Mouse (Mus musculus) C2C12 (cell line): ENCODE measurements around the gene Nol3. TPM values are rescaled to one million over a fixed set of nuclear protein-coding genes. Genes with fewer than 3 reads are reported as not detected.

Experiments used
- H3K27me3 ChIP-seq: one replicate; pipeline ENCODE4 v1.6.1; 2011; ENCODE audit not compliant: control insufficient read depth, insufficient read depth, insufficient read length
- H3K36me3 ChIP-seq: one replicate; pipeline ENCODE4 v1.6.1; 2011; ENCODE audit not compliant: control insufficient read depth, insufficient read depth
- H3K4me3 ChIP-seq: one replicate; pipeline ENCODE4 v1.5.1; 2011; ENCODE audit warnings: mild to moderate bottlenecking, control low read depth; ENCODE audit not compliant: poor library complexity, insufficient read depth, severe bottlenecking
- H3K79me2 ChIP-seq: one replicate; pipeline ENCODE4 v1.6.1; 2011; ENCODE audit not compliant: control insufficient read depth, insufficient read depth
- H3K79me3 ChIP-seq: one replicate; pipeline ENCODE4 v1.6.1; 2011; ENCODE audit warnings: low read depth, control low read depth
- H3ac ChIP-seq: one replicate; pipeline ENCODE3; 2011; ENCODE audit warnings: low read depth; ENCODE audit not compliant: control insufficient read depth, insufficient read length
- CEBPB ChIP-seq: IDR thresholded peaks from one replicate; pipeline ENCODE4 v1.6.1; 2011; ENCODE audit warnings: low read depth, mild to moderate bottlenecking, control low read depth, moderate library complexity
- CTCF ChIP-seq: IDR thresholded peaks from one replicate; pipeline ENCODE4 v1.5.1; 2011; ENCODE audit not compliant: control insufficient read depth, insufficient read depth, insufficient read length
- FOSL1 ChIP-seq: IDR thresholded peaks from one replicate; pipeline ENCODE4 v1.8.0; 2011; ENCODE audit warnings: mild to moderate bottlenecking, low read length; ENCODE audit not compliant: poor library complexity, insufficient read depth, severe bottlenecking
- MAX ChIP-seq: IDR thresholded peaks from one replicate; pipeline ENCODE4 v1.6.1; 2011; ENCODE audit warnings: mild to moderate bottlenecking, control low read depth
- MYOD1 ChIP-seq: IDR thresholded peaks from one replicate; pipeline ENCODE4 v1.6.1; 2011; ENCODE audit warnings: low read depth; ENCODE audit not compliant: control insufficient read depth, insufficient read length
- MYOG ChIP-seq: IDR thresholded peaks from one replicate; pipeline ENCODE4 v1.6.1; 2011; ENCODE audit not compliant: control insufficient read depth, insufficient read length; ENCODE audit errors: extremely low read depth
- USF1 ChIP-seq: IDR thresholded peaks from one replicate; pipeline ENCODE4 v1.6.1; 2011; ENCODE audit warnings: low read depth, mild to moderate bottlenecking, control low read depth, moderate library complexity
- polyA plus RNA-seq: library from polyadenylated mRNA; unstranded; fragments of >200 nt; fragmentation: generic; extraction: Trizol; gene quantifications from one replicate; pipeline ENCODE4 v1.2.1, GENCODE M21; 2012; ENCODE audit warnings: missing spikeins

Gene Nol3
- polyA plus RNA-seq, 1 experiment = 9.8 TPM

DNA sequence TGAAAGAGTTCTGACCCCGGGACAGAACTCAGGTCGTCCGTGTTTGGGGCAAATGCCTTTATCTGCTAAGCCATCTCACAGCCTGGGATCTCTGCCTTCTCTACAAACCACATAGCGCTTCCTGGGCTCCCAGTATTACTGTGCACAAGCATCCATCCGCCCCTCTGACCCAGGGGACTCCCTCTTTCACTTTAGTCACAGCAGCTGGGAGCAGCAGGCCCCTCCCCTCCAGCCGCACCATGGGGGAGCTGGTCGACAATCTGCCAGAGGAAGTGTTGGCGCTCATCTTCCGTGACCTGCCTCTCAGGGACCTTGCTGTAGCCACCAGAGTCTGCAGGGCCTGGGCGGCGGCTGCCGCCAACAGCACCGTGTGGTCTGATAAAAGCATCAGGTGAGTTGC lies 9.2 kb upstream of the Nol3 start:
- no peaks in the 10 kb centered on the region for H3K27me3 ChIP-seq
- peaks cover 3% of the 10 kb centered on the region for H3K36me3 ChIP-seq
- H3ac ChIP-seq = no peak overlapping the region
- peaks cover 16% of the 10 kb centered on the region for H3K79me2 ChIP-seq
- H3K79me3 ChIP-seq = peaks cover 3% of the 10 kb centered on the region
- TF ChIP-seq MYOG (no peak), MAX (no peak), MYOD1 (no peak), FOSL1 (no peak)
- no peak overlapping the region for H3K4me3 ChIP-seq

DNA sequence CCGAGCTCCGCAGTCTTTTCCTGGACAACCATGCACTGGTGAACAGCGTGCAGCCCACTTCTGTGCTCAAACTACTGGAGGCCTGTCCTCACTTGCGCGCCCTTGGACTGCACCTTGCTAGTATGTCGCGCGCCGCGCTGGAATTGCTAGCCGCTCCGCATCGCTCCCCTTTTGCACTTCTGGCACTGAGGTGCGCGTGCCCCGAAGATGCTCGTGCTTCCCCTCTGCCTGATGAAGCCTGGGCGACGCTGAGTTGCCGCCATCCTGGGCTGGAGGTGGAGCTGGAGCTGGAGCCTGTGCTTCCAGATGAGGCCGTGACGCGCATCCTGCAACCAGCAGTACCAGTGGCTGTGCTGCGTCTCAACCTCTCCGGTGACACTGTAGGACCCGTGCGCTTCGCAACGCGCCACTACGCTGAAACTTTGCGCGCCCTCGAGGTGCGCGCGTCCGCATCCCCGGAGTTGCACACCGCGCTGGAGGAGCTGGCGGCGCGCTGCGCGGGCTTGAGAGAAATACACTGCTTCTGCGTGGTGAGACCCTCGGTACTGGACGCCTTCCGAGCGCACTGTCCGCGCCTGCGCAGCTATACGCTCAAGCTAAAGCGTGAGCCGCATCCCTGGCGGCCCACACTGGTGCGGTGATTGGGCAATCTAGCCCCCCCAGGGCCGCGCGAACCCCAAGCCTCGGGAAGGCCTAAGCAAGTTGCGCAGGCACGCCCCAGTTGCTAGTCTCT lies 7.4 kb upstream of the Nol3 start:
- Histone ChIP-seq H3ac (no peak overlapping the region), H3K79me3 (no peaks in the 10 kb centered on the region), H3K4me3 (no peak overlapping the region), H3K27me3 (no peaks in the 10 kb centered on the region), H3K36me3 (peaks cover 3% of the 10 kb centered on the region), H3K79me2 (peaks cover 8% of the 10 kb centered on the region)
- TF ChIP-seq CEBPB (no peak), CTCF (no peak), MAX (no peak), MYOD1 (no peak), MYOG (no peak), USF1 (no peak), FOSL1 (no peak)

DNA sequence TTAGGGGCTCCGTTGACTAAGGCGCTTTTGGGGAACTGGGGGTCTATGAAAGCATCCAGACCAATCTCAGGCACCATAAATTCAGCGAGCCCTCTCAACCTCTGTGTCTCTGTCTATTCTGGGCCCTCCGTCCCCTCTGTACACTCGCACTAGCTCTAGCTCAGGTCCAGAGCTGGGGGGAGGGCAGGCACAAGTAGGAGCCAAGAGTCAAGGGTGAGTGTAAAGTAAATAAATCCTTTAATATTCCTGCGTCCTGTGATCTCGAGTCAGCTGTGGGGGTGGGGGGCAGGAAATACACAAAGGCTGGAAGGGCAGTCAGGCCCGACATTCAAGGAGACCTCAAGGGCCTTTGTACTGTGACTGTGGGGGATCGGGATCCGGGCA lies 6.9 kb upstream of the Nol3 start:
- Histone ChIP-seq H3K27me3 (no peaks in the 10 kb centered on the region), H3K36me3 (peaks cover 3% of the 10 kb centered on the region), H3K4me3 (no peak overlapping the region), H3ac (no peak overlapping the region), H3K79me3 (no peaks in the 10 kb centered on the region), H3K79me2 (peaks cover 3% of the 10 kb centered on the region)
- TF ChIP-seq MYOG (no peak), USF1 (no peak), CEBPB (no peak), CTCF (no peak), MYOD1 (no peak), MAX (no peak), FOSL1 (no peak)

DNA sequence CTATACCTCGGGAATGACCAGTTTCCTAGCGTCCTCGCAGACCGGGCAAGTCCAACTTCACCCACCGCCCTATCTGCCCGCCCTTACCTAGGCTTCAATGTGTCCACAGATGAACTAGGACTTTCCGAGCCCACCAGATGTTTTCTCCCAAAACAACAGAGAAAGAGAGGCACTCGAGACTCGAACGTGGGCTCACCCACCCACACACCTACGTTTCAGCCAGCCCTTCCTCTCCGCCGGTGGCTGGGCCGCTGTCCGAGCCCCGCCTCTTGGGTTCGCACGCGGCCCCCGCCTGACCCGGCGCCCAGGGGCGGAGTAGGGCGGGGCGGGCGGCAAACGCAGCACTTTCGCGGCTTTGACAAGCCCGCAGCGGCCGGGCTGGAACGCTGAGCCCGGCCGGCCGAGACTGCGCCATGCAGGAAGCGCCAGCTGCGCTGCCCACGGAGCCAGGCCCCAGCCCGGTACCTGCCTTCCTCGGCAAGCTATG lies 6.4 kb upstream of the Nol3 start, which contains the start of gene Hsf4:
Gene Hsf4, plus strand, starts transcription at position 341 of the 487 bp plus-strand sequence.
- TF ChIP-seq FOSL1 = no peak
- no peak for TF ChIP-seq MYOD1
- no peak for TF ChIP-seq MAX
- TF ChIP-seq CEBPB = no peak
- TF ChIP-seq CTCF = no peak
- no peak for TF ChIP-seq USF1
- TF ChIP-seq MYOG = no peak
- Histone ChIP-seq H3K4me3 (peak within 1 kb of the TSS; percentile 18), H3ac (peak within 1 kb of the TSS; percentile 76), H3K36me3 (peaks cover 3% of the 10 kb centered on the region), H3K79me2 (no peaks in the 10 kb centered on the region), H3K27me3 (no peaks in the 10 kb centered on the region), H3K79me3 (no peaks in the 10 kb centered on the region)

DNA sequence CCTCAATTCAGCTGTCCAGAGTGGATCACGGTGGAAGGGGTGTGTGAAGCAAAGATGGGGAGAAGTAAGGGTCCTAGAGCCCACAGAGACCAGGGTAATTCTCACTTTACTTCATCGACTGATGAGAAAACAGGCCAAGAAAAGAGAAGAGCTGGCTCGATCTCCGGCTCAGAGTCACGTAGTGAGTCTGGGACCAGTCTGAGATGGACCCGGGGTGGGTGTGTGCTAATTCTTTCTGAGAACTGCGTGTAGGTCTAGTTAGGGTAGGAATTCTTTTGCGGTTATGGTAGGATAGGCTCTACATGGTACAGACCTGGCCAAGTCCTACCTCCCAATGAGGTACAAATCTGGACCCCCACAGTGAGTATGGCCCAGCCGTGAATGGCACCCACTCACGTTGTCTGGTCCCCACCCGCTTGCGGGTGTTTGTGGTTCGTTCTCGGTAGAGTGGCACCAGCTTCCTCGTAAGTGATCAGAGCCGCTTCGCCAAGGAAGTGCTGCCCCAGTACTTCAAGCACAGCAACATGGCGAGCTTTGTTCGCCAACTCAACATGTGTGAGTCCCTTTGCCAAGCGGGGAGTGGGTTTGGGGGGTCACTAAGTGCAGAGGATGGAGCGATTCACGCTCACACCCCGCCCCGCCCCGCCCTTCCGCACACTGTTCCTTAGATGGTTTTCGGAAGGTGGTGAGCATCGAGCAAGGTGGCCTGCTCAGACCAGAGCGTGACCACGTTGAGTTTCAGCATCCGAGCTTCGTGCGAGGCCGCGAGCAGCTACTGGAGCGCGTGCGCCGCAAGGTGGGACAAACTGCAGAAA lies 5.6 kb upstream of the Nol3 start:
- Histone ChIP-seq H3ac (peak overlapping the region; percentile 76), H3K4me3 (peak overlapping the region; percentile 18), H3K27me3 (no peaks in the 10 kb centered on the region)

More for the DNA sequence above, 5.6 kb upstream of the Nol3 start:
- no peaks in the 10 kb centered on the region for H3K79me3 ChIP-seq
- TF ChIP-seq FOSL1 (no peak), MYOD1 (no peak), MYOG (no peak), CTCF (no peak), MAX (no peak), USF1 (no peak), CEBPB (no peak)
- H3K79me2 ChIP-seq = no peaks in the 10 kb centered on the region
- peaks cover 3% of the 10 kb centered on the region for H3K36me3 ChIP-seq
